In the genomic region with DNA sequence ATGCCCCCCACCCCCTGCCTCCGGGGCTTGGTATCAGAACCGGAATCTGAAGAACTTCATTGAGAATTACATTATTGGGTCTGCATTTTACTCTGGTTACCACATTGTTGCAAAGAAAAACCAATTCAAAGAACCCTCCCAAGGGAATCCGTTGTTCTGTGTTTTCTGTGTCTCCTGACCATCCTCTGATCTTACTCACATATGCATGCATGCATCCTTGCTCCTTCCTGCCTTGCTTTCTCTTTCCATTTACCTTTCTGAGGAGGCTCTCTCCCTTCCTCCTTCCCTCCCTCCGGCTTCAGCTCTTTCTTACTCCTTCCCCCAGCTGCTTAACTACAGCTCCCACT, we compare ENCODE assay signal across 8 mouse cellular contexts. TPM values are rescaled to one million over a fixed set of nuclear protein-coding genes. Genes with fewer than 3 reads are reported as not detected.
DNase-seq lines count a peak whose midpoint lies in the region; ATAC-seq and TF ChIP-seq lines count a peak whose summit lies in the region.

No protein-coding gene starts in this region.

- peak overlapping the region; percentile 71 for H3K4me2 ChIP-seq in lung, embryonic 15.5 days
- peak overlapping the region; percentile 75 for H3K4me2 ChIP-seq in limb, embryonic 12.5 days

- DNase-seq in lung, postnatal 14 days = no peak
- DNase-seq in forebrain, embryonic 10.5 days (ENCODE audit: extremely low spot score, low spot score) = no peak
- no peak for DNase-seq in left cerebral cortex, adult 18-20 months (ENCODE audit: low spot score in 2 of 2)
- no peak for DNase-seq in embryo, embryonic 11 days
- DNase-seq in lung, postnatal 10 days = no peak

- WGBS in lung, embryonic 15.5 days = 37% methylated on average over 4 of the region's 4 CpGs
- WGBS in forebrain, embryonic 10.5 days = 23% methylated on average over 4 of the region's 4 CpGs
- 29% methylated on average over 4 of the region's 4 CpGs for WGBS in limb, embryonic 12.5 days
- 47% methylated on average over 4 of the region's 4 CpGs for WGBS in small intestine, adult 2 months

- 0 out of 2 replicates have a peak overlapping the region, but pooled peaks have one; percentile 11 for H3K9ac ChIP-seq in lung, embryonic 15.5 days
- H3K9ac ChIP-seq in limb, embryonic 12.5 days (replicated peaks) = peak overlapping the region; percentile 61

- no peak for TF ChIP-seq CTCF in small intestine, adult 2 months (IDR thresholded peaks at IDR 0.05; ENCODE audit: extremely low read depth, insufficient read length, insufficient replicate concordance, low read depth, low read length)

- peaks cover 12% of the 10 kb centered on the region; the same call in 1 of the 2 replicates for H3K27me3 ChIP-seq in lung, embryonic 15.5 days
- peaks cover 46% of the 10 kb centered on the region for H3K27me3 ChIP-seq in forebrain, embryonic 10.5 days (ENCODE audit: poor library complexity, severe bottlenecking)
- no peaks in the 10 kb centered on the region for H3K27me3 ChIP-seq in limb, embryonic 12.5 days
- H3K27me3 ChIP-seq in small intestine, adult 2 months (ENCODE audit: control insufficient read depth, insufficient read depth, low read length) = peaks cover 6% of the 10 kb centered on the region

- no peaks in the 10 kb centered on the region for H3K36me3 ChIP-seq in lung, embryonic 15.5 days
- no peaks in the 10 kb centered on the region for H3K36me3 ChIP-seq in forebrain, embryonic 10.5 days (replicated peaks)
- H3K36me3 ChIP-seq in limb, embryonic 12.5 days = no peaks in the 10 kb centered on the region
- H3K36me3 ChIP-seq in small intestine, adult 2 months (ENCODE audit: control insufficient read depth, insufficient read depth, low read length) = no peaks in the 10 kb centered on the region

- peak overlapping the region; percentile 36 for H3K4me3 ChIP-seq in lung, embryonic 15.5 days
- peak overlapping the region; percentile 61 for H3K4me3 ChIP-seq in forebrain, embryonic 10.5 days
- peak overlapping the region; percentile 51 for H3K4me3 ChIP-seq in limb, embryonic 12.5 days (replicated peaks)
- H3K4me3 ChIP-seq in small intestine, adult 2 months (ENCODE audit: low read depth, low read length) = peak overlapping the region; percentile 65

- no peak overlapping the region for H3K27ac ChIP-seq in lung, embryonic 15.5 days
- peak overlapping the region; percentile 79 for H3K27ac ChIP-seq in forebrain, embryonic 10.5 days
- H3K27ac ChIP-seq in limb, embryonic 12.5 days = peak overlapping the region; percentile 82
- no peak overlapping the region for H3K27ac ChIP-seq in small intestine, adult 2 months (ENCODE audit: insufficient read depth, low read depth, low read length)

- peaks cover 8% of the 10 kb centered on the region; the same call in 1 of the 2 replicates for H3K4me1 ChIP-seq in lung, embryonic 15.5 days
- peaks cover 39% of the 10 kb centered on the region for H3K4me1 ChIP-seq in forebrain, embryonic 10.5 days
- H3K4me1 ChIP-seq in limb, embryonic 12.5 days (replicated peaks) = peaks cover 29% of the 10 kb centered on the region
- peaks cover 2% of the 10 kb centered on the region for H3K4me1 ChIP-seq in small intestine, adult 2 months (ENCODE audit: control insufficient read depth, insufficient read depth, insufficient read length, low read length)

- no peak for ATAC-seq in lung, embryonic 15.5 days (ENCODE audit: borderline replicate concordance, extremely low read depth, low FRiP score, low TSS enrichment)
- ATAC-seq in limb, embryonic 12.5 days (ENCODE audit: insufficient number of reproducible peaks, insufficient read depth, low FRiP score, low TSS enrichment, low read depth) = no peak

- H3K9me3 ChIP-seq in lung, embryonic 15.5 days = no peaks in the 10 kb centered on the region
- no peaks in the 10 kb centered on the region for H3K9me3 ChIP-seq in forebrain, embryonic 10.5 days
- no peaks in the 10 kb centered on the region for H3K9me3 ChIP-seq in limb, embryonic 12.5 days

- no peak for TF ChIP-seq POLR2A in small intestine, adult 2 months (IDR thresholded peaks at IDR 0.05; ENCODE audit: low read depth, low read length)

RNA-seq across cellular contexts. Expression of a gene that starts 0.2 kb away (rescaled TPM):
- polyA plus RNA-seq in lung, embryonic 15.5 days (2015; fragmentation: Nextera tagmentation; extraction: Ambion mirVana) = 41.8 and 47.1 TPM in 2 replicates
- polyA plus RNA-seq in forebrain, embryonic 10.5 days (2016; fragmentation: Nextera tagmentation; extraction: Ambion mirVana) = 17.8 and 21.3 TPM in 2 replicates
- 44.2 and 50.1 TPM in 2 replicates for polyA plus RNA-seq in limb, embryonic 12.5 days (2016; fragmentation: Nextera tagmentation; extraction: Ambion mirVana)
- polyA plus RNA-seq in small intestine, adult 2 months (2012; rRNA removed) = 30.3 and 44.9 TPM in 2 replicates
- 100 to 1,000 TPM in 1 of 2 experiments, 10 to 100 TPM in 1; 77.2 to 101 TPM for total RNA-seq in left cerebral cortex, adult 18-20 months (2021)

Comparison
In these comparisons a context has a peak if more than half of its experiments do, and no peak if none do; other contexts are left out.
1. H3K27ac ChIP-seq: peak in forebrain, embryonic 10.5 days (single experiment) and limb, embryonic 12.5 days (single experiment); none in lung, embryonic 15.5 days (single experiment) and small intestine, adult 2 months (single experiment).
2. Peak in every context shown above with its lines, with median percentiles within 50 percentile points of each other: H3K4me3 ChIP-seq.